Mouse (Mus musculus) liver, embryonic 14.5 days (tissue): ENCODE measurements at regions not wholly inside any gene's neighbourhood (a gene's known extent, or its start where the extent isn't known, plus 50 kb on each side); places are given as distances from the start of the nearest gene placed in this dataset.

Experiments
- ATAC-seq: fragments of 200-750 bp; cut with Nextera tagmentation; 2 replicates; pipeline ENCODE4 v1.8.0; 2017; ENCODE audit warnings: moderate number of reproducible peaks, mild to moderate bottlenecking, moderate library complexity; ENCODE audit not compliant: insufficient read depth
- DNase-seq, 3 experiments: peaks; one replicate each; pipeline ENCODE4 v3.0.0-alpha.2; 2012 to 2013; ENCODE audit warnings: low read depth in 3 of 3, low spot score in 3 of 3
- H3K27ac ChIP-seq: fragments of 300-500 bp; sonication (generic); 2 replicates; pipeline ENCODE4 v1.5.1; 2014; ENCODE audit warnings: moderate library complexity, mild to moderate bottlenecking, control low read depth, inconsistent platforms
- H3K27me3 ChIP-seq: fragments of 300-500 bp; sonication (generic); 2 replicates; pipeline ENCODE4 v1.6.1; 2014; ENCODE audit warnings: mild to moderate bottlenecking, low read length, moderate library complexity; ENCODE audit not compliant: control insufficient read depth, insufficient read depth
- H3K36me3 ChIP-seq: fragments of 300-500 bp; sonication (generic); replicated peaks from 2 replicates; pipeline ENCODE4 v1.6.1; 2014; ENCODE audit warnings: low read depth; ENCODE audit not compliant: control insufficient read depth, insufficient read depth
- H3K4me1 ChIP-seq, 2 experiments: fragments of 200-500 bp in 1 of 2; fragments of 300-500 bp in 1 of 2; sonication (generic) in 1 of 2; replicated peaks; 2 replicates each; pipeline ENCODE4 v1.6.1; 2012 to 2014; ENCODE audit warnings: antibody characterized with exemption in 1 of 2, inconsistent platforms in 1 of 2, low read length in 1 of 2; ENCODE audit not compliant: control insufficient read depth in 2 of 2, insufficient read depth in 2 of 2
- H3K4me2 ChIP-seq: fragments of 300-500 bp; sonication (generic); 2 replicates; pipeline ENCODE4 v1.6.1; 2014; ENCODE audit warnings: low read depth, mild to moderate bottlenecking, control low read depth, moderate library complexity
- H3K4me3 ChIP-seq, 2 experiments: fragments of 200-500 bp in 1 of 2; fragments of 300-500 bp in 1 of 2; sonication (generic) in 1 of 2; 2 replicates each; pipeline ENCODE4 v1.5.1; 2012 to 2014; ENCODE audit warnings: low read depth in 2 of 2, low read length in 2 of 2, mild to moderate bottlenecking in 2 of 2, control low read depth in 1 of 2, inconsistent platforms in 1 of 2, moderate library complexity in 1 of 2; ENCODE audit not compliant: insufficient read depth in 1 of 2
- H3K9ac ChIP-seq: fragments of 300-500 bp; sonication (generic); replicated peaks from 2 replicates; pipeline ENCODE4 v1.6.1; 2014; ENCODE audit warnings: mild to moderate bottlenecking, control low read depth, moderate library complexity
- H3K9me3 ChIP-seq: fragments of 300-500 bp; sonication (generic); 2 replicates; pipeline ENCODE4 v1.6.1; 2016; ENCODE audit warnings: low read length, mixed read lengths; ENCODE audit not compliant: control insufficient read depth
- CTCF ChIP-seq: IDR thresholded peaks from 2 replicates; pipeline ENCODE4 v1.5.1; 2016; ENCODE audit warnings: antibody characterized with exemption, low read depth, control low read depth
- EP300 ChIP-seq: IDR thresholded peaks from 2 replicates; pipeline ENCODE4 v1.6.1; 2016; ENCODE audit warnings: antibody characterized with exemption, low read depth
- WGBS: fragments of 180-500 bp; shearing (Covaris S2); extraction: QIAGEN DNeasy Blood & Tissue Kit; methylation state at CpG from one replicate; pipeline ENCODE4 v1.1.7; 2014; ENCODE audit not compliant: insufficient replicate concordance; 5-methylcytosine and 5-hydroxymethylcytosine counted together

GRCm38 (mm10) chr1:169187658-169188057, 343.6 kb downstream of the Nuf2 start:
- no peak overlapping the region for H3K4me3 ChIP-seq
- TF ChIP-seq CTCF: no peak
- no peak for TF ChIP-seq EP300
- H3K27me3 ChIP-seq: no peaks in the 10 kb centered on the region
- no peaks in the 10 kb centered on the region for H3K4me1 ChIP-seq
- no peak overlapping the region for H3K4me2 ChIP-seq
- H3K36me3 ChIP-seq: no peaks in the 10 kb centered on the region
- ATAC-seq: no peak
- DNase-seq: no peak
- H3K27ac ChIP-seq: no peak overlapping the region
- no peaks in the 10 kb centered on the region for H3K9me3 ChIP-seq
- WGBS: 48% methylated on average over 1 of the region's 1 CpGs
- H3K9ac ChIP-seq: no peak overlapping the region

GRCm38 (mm10) chr1:169170405-169170804, 360.9 kb downstream of the Nuf2 start:
- Histone ChIP-seq H3K27ac (no peak overlapping the region), H3K27me3 (no peaks in the 10 kb centered on the region), H3K36me3 (no peaks in the 10 kb centered on the region), H3K9ac (no peak overlapping the region), H3K4me2 (no peak overlapping the region), H3K4me3 (no peak overlapping the region), H3K4me1 (no peaks in the 10 kb centered on the region), H3K9me3 (no peaks in the 10 kb centered on the region)
- WGBS: 66% methylated on average over 2 of the region's 2 CpGs
- TF ChIP-seq CTCF: no peak
- ATAC-seq (no peak), DNase-seq (no peak)

- no peaks in the 10 kb centered on the region for H3K9me3 ChIP-seq
- H3K27ac ChIP-seq: no peak overlapping the region
- ATAC-seq (no peak), DNase-seq (no peak)
- TF ChIP-seq CTCF (no peak), EP300 (no peak)
- H3K36me3 ChIP-seq: no peaks in the 10 kb centered on the region
- no peak overlapping the region for H3K9ac ChIP-seq
- no peak overlapping the region for H3K4me2 ChIP-seq
- no peak overlapping the region for H3K4me3 ChIP-seq
- H3K4me1 ChIP-seq: no peaks in the 10 kb centered on the region
- no peaks in the 10 kb centered on the region for H3K27me3 ChIP-seq
- 67% methylated on average over 4 of the region's 4 CpGs for WGBS
Measured at GRCm38 (mm10) chr1:169168033-169168432, 363.2 kb downstream of the Nuf2 start.

GRCm38 (mm10) chr1:169166041-169166850, 365.0 kb downstream of the Nuf2 start:
- Histone ChIP-seq H3K36me3 (no peaks in the 10 kb centered on the region), H3K27ac (no peak overlapping the region), H3K4me2 (no peak overlapping the region), H3K9me3 (no peaks in the 10 kb centered on the region), H3K27me3 (no peaks in the 10 kb centered on the region), H3K4me3 (no peak overlapping the region), H3K4me1 (no peaks in the 10 kb centered on the region), H3K9ac (no peak overlapping the region)
- 60% methylated on average over 5 of the region's 5 CpGs for WGBS
- TF ChIP-seq EP300 (no peak), CTCF (no peak)
- DNase-seq: no peak
- no peak for ATAC-seq

- Histone ChIP-seq H3K27ac (no peak overlapping the region), H3K27me3 (no peaks in the 10 kb centered on the region), H3K9ac (no peak overlapping the region), H3K36me3 (no peaks in the 10 kb centered on the region), H3K4me3 (no peak overlapping the region), H3K4me2 (no peak overlapping the region), H3K9me3 (no peaks in the 10 kb centered on the region), H3K4me1 (no peaks in the 10 kb centered on the region)
- WGBS: 57% methylated on average over 6 of the region's 6 CpGs
- ATAC-seq (no peak), DNase-seq (no peak)
- TF ChIP-seq CTCF (no peak), EP300 (no peak)
Measured at GRCm38 (mm10) chr1:169160858-169161257, 370.4 kb downstream of the Nuf2 start.
